Mouse (Mus musculus) stomach, postnatal 0 days (tissue): ENCODE measurements around the gene Txnrd1.

Experiments used
- CTCF ChIP-seq: IDR thresholded peaks from 2 replicates; pipeline ENCODE4 v1.5.1; 2016; ENCODE audit warnings: antibody characterized with exemption, low read depth, mild to moderate bottlenecking, moderate library complexity
- EP300 ChIP-seq: optimal IDR thresholded peaks from 2 replicates; pipeline ENCODE3; 2016; ENCODE audit warnings: antibody characterized with exemption

DNA sequence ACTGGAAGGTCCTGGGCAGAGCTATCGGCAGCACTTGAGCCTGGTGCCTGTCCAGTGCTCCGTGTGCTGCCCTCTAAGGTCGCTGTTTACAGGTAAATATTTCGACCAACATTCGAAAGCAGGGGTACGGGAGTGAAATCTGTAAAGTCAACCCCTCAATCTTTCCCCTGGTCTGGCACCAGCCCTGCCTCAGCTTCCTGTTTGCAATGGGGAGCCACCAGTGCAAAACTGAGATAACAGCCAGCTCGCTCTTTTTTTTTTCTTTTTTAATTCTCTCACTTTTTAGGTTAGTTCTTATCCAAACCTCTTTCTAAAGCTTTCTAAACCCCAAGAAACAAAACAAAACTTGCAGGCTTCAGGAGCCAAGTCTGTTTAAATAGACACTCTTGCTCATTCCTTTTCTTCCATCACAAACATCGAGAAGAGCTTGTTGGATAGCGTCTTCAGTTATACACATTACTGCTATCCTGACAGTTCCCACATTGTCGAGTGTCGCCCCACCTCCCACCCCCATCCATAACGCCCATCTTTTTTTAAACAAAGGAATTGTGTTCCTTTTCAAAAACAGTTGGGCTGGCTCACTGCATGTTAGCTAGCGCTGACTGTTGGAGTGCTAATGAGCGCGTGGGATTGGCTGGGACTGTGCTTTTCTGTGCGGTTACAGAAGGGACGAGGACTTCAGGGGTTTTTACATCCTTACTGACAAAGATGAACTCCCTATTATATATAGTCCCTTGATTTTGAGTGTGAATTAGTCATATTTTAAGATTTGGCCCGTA lies 60.3 kb downstream of the Txnrd1 start:
- TF ChIP-seq EP300 (no peak), CTCF (no peak)
